Mouse (Mus musculus): ENCODE results near the gene Bche. TPM values are rescaled to one million over a fixed set of nuclear protein-coding genes. Genes with fewer than 3 reads are reported as not detected.

The Bche gene
- total RNA-seq (2023), result not detected in 2 replicates

DNA sequence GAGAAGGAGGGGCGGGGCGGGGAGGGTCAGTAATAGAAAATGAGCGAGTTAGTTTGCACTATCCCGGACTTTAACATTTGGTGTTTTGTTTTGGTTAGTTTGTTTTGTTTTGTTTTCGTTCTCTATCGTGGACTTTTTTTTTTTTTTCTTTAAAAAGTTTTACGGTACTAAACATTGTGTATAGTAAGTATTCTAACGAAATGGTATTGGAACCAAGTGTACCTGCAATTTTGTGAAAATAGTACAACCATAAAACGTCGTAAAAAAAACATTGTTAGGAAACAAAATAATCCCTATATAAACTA, at the start of gene Bche:
Gene Bche, minus strand, starts transcription at position 6 of the 305 bp plus-strand sequence.

All from neutrophil, adult 65 days (primary cell).